Mouse (Mus musculus) ES-E14 (cell line): ENCODE measurements around the gene Olfr1388. TPM values are rescaled to one million over a fixed set of nuclear protein-coding genes. Genes with fewer than 3 reads are reported as not detected.
"Not testable (repeated sequence)": the region's sequence is repeated elsewhere in the genome, so short reads cannot be mapped to it uniquely, and the experiment has no call there.

ENCODE experiments used
- DNase-seq: peaks from one replicate; pipeline ENCODE4 v3.0.0-alpha.2; 2013; ENCODE audit warnings: low read depth, low spot score
- H3K27ac ChIP-seq: 2 replicates; pipeline ENCODE4 v1.5.1; 2012; ENCODE audit warnings: low read depth, mild to moderate bottlenecking, low read length, moderate library complexity, mixed read lengths; ENCODE audit not compliant: poor library complexity, insufficient read depth, severe bottlenecking
- H3K36me3 ChIP-seq: 2 replicates; pipeline ENCODE4 v1.6.1; 2012; ENCODE audit warnings: mild to moderate bottlenecking, low read length, moderate library complexity, mixed read lengths; ENCODE audit not compliant: control insufficient read depth, poor library complexity, insufficient read depth, severe bottlenecking
- H3K4me1 ChIP-seq, 2 experiments: fragments of 150-350 bp in 1 of 2; sonication (generic) in 1 of 2; 2 replicates each; pipeline ENCODE4 v1.6.1; 2012; ENCODE audit warnings: low read length in 2 of 2, mild to moderate bottlenecking in 1 of 2, mixed read lengths in 1 of 2; ENCODE audit not compliant: control insufficient read depth in 2 of 2, insufficient read depth in 2 of 2, poor library complexity in 1 of 2
- H3K4me3 ChIP-seq, 2 experiments: fragments of 150-350 bp in 1 of 2; sonication (generic) in 1 of 2; 2 replicates each; pipeline ENCODE4 v1.5.1; 2012; ENCODE audit warnings: low read length in 2 of 2, low read depth in 1 of 2, mild to moderate bottlenecking in 1 of 2, mixed read lengths in 1 of 2; ENCODE audit not compliant: insufficient read depth in 1 of 2, poor library complexity in 1 of 2, severe bottlenecking in 1 of 2
- H3K9ac ChIP-seq: 2 replicates; pipeline ENCODE4 v1.6.1; 2012; ENCODE audit warnings: low read depth, mild to moderate bottlenecking, low read length, mixed read lengths; ENCODE audit not compliant: poor library complexity, insufficient read depth, severe bottlenecking
- H3K9me3 ChIP-seq: fragments of 150-350 bp; sonication (generic); 2 replicates; pipeline ENCODE4 v1.6.1; 2012; ENCODE audit warnings: low read depth, mild to moderate bottlenecking, low read length; ENCODE audit not compliant: control insufficient read depth, insufficient read depth
- CHD2 ChIP-seq: IDR thresholded peaks from 2 replicates; pipeline ENCODE4 v1.6.1; 2014; ENCODE audit warnings: mild to moderate bottlenecking, low read depth, low read length, inconsistent platforms
- HCFC1 ChIP-seq: IDR thresholded peaks from 2 replicates; pipeline ENCODE4 v1.6.1; 2012; ENCODE audit warnings: low read length, inconsistent platforms, borderline replicate concordance; ENCODE audit not compliant: insufficient read depth
- MAFK ChIP-seq: IDR thresholded peaks from 2 replicates; pipeline ENCODE4 v1.6.1; 2014; ENCODE audit warnings: mild to moderate bottlenecking, low read depth, low read length, inconsistent platforms; ENCODE audit not compliant: insufficient read depth
- ZC3H11A ChIP-seq: IDR thresholded peaks from 2 replicates; pipeline ENCODE4 v1.6.1; 2012; ENCODE audit warnings: low read depth, mild to moderate bottlenecking, inconsistent platforms, low read length, borderline replicate concordance
- ZNF384 ChIP-seq: IDR thresholded peaks from 2 replicates; pipeline ENCODE4 v1.6.1; 2012; ENCODE audit warnings: low read depth, low read length, inconsistent platforms
- in situ Hi-C, 2 experiments: fragments of 600-800 bp; cut with MboI; formaldehyde crosslinking; loops; one replicate each; pipeline ENCODE4 v1.15.1; 2025; ENCODE audit warnings: low sequenced_read_pairs in 2 of 2, inconsistent platforms in 1 of 2; ENCODE audit not compliant: unreplicated experiment in 2 of 2
- total RNA-seq: library from RNA; depleted of rRNA; stranded (reverse); fragments of 300-350 nt; gene quantifications from 2 replicates; pipeline ENCODE4 v1.2.3, GENCODE M21; 2012

Olfr1388 gene
- total RNA-seq, 1 experiment: 9.4 TPM

- H3K4me1 ChIP-seq: no peaks in the 10 kb centered on the region
- no peak for DNase-seq
- no peaks in the 10 kb centered on the region for H3K36me3 ChIP-seq
- no peak overlapping the region for H3K9ac ChIP-seq
- in situ Hi-C loops: no loop called here
- no peak overlapping the region for H3K27ac ChIP-seq
- no peak overlapping the region for H3K4me3 ChIP-seq
- H3K9me3 ChIP-seq: no peaks in the 10 kb centered on the region
- TF ChIP-seq HCFC1 (no peak), ZC3H11A (no peak), ZNF384 (no peak), CHD2 (no peak), MAFK (no peak)
These were observed 11.0 kb upstream of the Olfr1388 start for GRCm38 (mm10) chr11:49425257-49425927.

DNA sequence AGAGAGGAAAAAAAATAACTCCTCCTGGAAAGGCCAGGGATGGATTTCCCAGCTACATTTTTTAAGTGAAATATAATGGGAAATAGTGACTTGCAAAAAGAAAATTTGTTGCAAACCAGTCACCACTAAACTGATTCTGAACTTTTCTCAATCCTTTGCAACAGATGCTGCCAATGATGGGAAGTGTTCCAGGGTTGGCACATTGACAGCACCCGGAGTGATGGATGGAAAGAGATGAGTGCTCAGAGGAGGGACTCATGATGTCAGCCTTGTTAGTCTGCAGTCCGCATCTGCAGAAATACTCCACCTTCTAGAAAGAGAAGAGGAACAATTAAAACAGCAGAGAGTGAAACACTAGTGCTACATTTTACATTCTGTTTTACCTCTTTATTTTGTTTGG is 6.8 kb upstream of the Olfr1388 start:
- TF ChIP-seq ZC3H11A (no peak), ZNF384 (no peak), HCFC1 (no peak), MAFK (no peak), CHD2 (no peak)

DNA sequence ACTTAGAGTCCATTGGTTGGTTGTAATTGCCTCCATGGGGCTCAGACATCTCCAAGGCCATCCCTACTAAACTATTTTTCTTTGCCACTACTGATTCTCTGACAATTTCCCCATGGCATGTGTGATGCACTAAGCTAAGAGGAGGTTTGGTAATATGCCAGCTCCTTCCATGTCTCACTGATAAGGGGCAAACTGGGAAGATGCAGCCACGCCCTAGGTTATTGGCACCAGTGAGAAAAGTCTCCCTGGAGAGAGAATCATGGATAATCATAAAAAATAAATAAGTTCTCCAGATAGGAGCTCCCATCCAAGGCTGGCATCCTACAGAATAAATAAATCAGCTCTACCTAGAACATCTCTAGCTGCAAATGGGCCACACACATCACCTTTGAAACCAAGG is 18.6 kb downstream of the Olfr1388 start, which contains the start of gene Olfr1387:
Olfr1387 (plus strand) TSS at position 301 of the 400 bp plus-strand sequence.
- TF ChIP-seq MAFK: no peak
- TF ChIP-seq HCFC1: no peak
- TF ChIP-seq ZNF384: no peak
- TF ChIP-seq ZC3H11A: no peak
- no peak for TF ChIP-seq CHD2
- no peaks in the 10 kb centered on the region for H3K36me3 ChIP-seq
- no peak for DNase-seq
- H3K4me3 ChIP-seq: no peak within 1 kb of the TSS
- 0 out of 2 replicates have a peak, but pooled peaks cover 2% of the 10 kb centered on the region for H3K9me3 ChIP-seq
- H3K9ac ChIP-seq: no peak within 1 kb of the TSS
- H3K27ac ChIP-seq: no peak within 1 kb of the TSS
- in situ Hi-C loops: no loop called here
- no peaks in the 10 kb centered on the region for H3K4me1 ChIP-seq

More for the DNA sequence above, 6.8 kb upstream of the Olfr1388 start:
- in situ Hi-C loops: no loop called here
- Histone ChIP-seq H3K9me3 (no peaks in the 10 kb centered on the region), H3K36me3 (no peaks in the 10 kb centered on the region), H3K9ac (no peak overlapping the region), H3K4me3 (no peak overlapping the region), H3K27ac (no peak overlapping the region), H3K4me1 (no peaks in the 10 kb centered on the region)
- no peak for DNase-seq

DNA sequence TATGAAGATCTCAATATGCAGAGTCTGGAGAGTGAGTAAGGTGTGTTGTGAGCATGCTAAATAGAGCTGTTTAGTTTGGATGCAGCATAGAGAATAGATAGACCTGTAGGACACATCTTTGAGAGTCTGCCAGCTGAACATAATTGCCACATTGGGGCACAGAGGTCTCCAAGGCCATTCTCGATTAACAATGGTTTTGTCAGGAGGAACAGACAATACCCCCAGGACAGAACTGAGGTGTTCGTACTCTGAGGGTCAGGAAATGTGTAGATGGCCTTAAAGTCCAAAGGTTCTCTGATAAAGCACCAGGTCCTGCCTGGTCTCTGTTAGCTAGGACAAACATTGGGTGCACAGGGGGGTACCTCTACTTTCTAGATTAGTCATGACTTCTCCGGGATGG is 28.3 kb downstream of the Olfr1388 start, which contains the start of gene Olfr1386:
Olfr1386 (plus strand) TSS at position 301 of the 400 bp plus-strand sequence.
- DNase-seq, H3K36me3 ChIP-seq, H3K9ac ChIP-seq, H3K4me1 ChIP-seq, in situ Hi-C loops, H3K9me3 ChIP-seq, H3K27ac ChIP-seq, H3K4me3 ChIP-seq: not testable (repeated sequence)

- Histone ChIP-seq H3K9ac (no peak overlapping the region), H3K27ac (no peak overlapping the region), H3K4me1 (no peaks in the 10 kb centered on the region), H3K4me3 (no peak overlapping the region), H3K36me3 (no peaks in the 10 kb centered on the region), H3K9me3 (no peaks in the 10 kb centered on the region)
- no peak for TF ChIP-seq CHD2
- no peak for TF ChIP-seq HCFC1
- no peak for TF ChIP-seq MAFK
- in situ Hi-C loops: no loop called here
- no peak for DNase-seq
These were observed 49.5 kb downstream of the Olfr1388 start for GRCm38 (mm10) chr11:49485973-49486372.

DNA sequence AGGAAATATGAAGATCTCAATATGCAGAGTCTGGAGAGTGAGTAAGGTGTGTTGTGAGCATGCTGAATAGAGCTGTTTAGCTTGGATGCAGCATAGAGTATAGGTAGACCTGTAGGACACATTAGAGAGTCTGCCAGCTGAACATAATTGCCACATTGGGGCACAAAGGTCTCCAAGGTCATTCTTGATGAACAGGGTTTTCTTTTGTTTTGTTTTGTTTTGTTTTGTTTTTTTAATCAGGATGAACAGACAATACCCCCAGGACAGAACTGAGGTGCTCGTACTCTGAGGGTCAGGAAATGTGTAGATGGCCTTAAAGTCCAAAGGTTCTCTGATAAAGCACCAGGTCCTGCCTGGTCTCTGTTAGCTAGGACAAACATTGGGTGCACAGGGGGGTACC is 52.3 kb downstream of the Olfr1388 start, which contains the start of gene Olfr1385:
Olfr1385 (plus strand) TSS at position 301 of the 400 bp plus-strand sequence.
- H3K27ac ChIP-seq, H3K9ac ChIP-seq, H3K4me3 ChIP-seq, H3K4me1 ChIP-seq, H3K9me3 ChIP-seq, H3K36me3 ChIP-seq, DNase-seq, in situ Hi-C loops: not testable (repeated sequence)
